Mouse (Mus musculus) heart, embryonic 13.5 days (tissue): ENCODE results near the gene 4930432M17Rik. TPM values are rescaled to one million over a fixed set of nuclear protein-coding genes. Genes with fewer than 3 reads are reported as not detected.
A peak's percentile ranks its signal among the peaks of the same experiment; 100 is the strongest.

ENCODE experiments used
- ATAC-seq: fragments of 200-750 bp; cut with Nextera tagmentation; 2 replicates; pipeline ENCODE4 v1.8.0; 2017; ENCODE audit warnings: moderate TSS enrichment; ENCODE audit not compliant: insufficient number of reproducible peaks, low FRiP score, low TSS enrichment; ENCODE audit errors: extremely low read depth
- H3K27ac ChIP-seq: fragments of 300-500 bp; sonication (generic); replicated peaks from 2 replicates; pipeline ENCODE4 v1.5.1; 2015; ENCODE audit warnings: moderate library complexity, mild to moderate bottlenecking, inconsistent platforms
- H3K27me3 ChIP-seq: fragments of 300-500 bp; sonication (generic); replicated peaks from 2 replicates; pipeline ENCODE4 v1.6.1; 2015; ENCODE audit warnings: mild to moderate bottlenecking, inconsistent platforms
- H3K36me3 ChIP-seq: fragments of 300-500 bp; sonication (generic); 2 replicates; pipeline ENCODE4 v1.6.1; 2015; ENCODE audit warnings: mild to moderate bottlenecking, inconsistent platforms
- H3K4me1 ChIP-seq: fragments of 300-500 bp; sonication (generic); 2 replicates; pipeline ENCODE4 v1.6.1; 2015; ENCODE audit warnings: inconsistent platforms
- H3K4me2 ChIP-seq: fragments of 300-500 bp; sonication (generic); 2 replicates; pipeline ENCODE4 v1.6.1; 2015; ENCODE audit warnings: inconsistent platforms, mild to moderate bottlenecking, moderate library complexity
- H3K4me3 ChIP-seq: fragments of 300-500 bp; sonication (generic); 2 replicates; pipeline ENCODE4 v1.5.1; 2015; ENCODE audit warnings: moderate library complexity, mild to moderate bottlenecking, inconsistent platforms
- H3K9ac ChIP-seq: fragments of 300-500 bp; sonication (generic); 2 replicates; pipeline ENCODE4 v1.6.1; 2015; ENCODE audit warnings: inconsistent platforms, mild to moderate bottlenecking, moderate library complexity
- H3K9me3 ChIP-seq: fragments of 300-500 bp; sonication (generic); 2 replicates; pipeline ENCODE4 v1.6.1; 2016; ENCODE audit warnings: inconsistent platforms
- WGBS: fragments of 180-500 bp; shearing (Covaris S2); methylation state at CpG from one replicate; pipeline ENCODE4 v1.1.7; 2015; ENCODE audit warnings: mixed read lengths; 5-methylcytosine and 5-hydroxymethylcytosine counted together
- polyA plus RNA-seq: library from polyadenylated mRNA; unstranded; fragments of >200 nt; fragmentation: Nextera tagmentation; extraction: Ambion mirVana; gene quantifications from 2 replicates; pipeline ENCODE4 v1.2.1, GENCODE M21; 2015

Gene 4930432M17Rik
- polyA plus RNA-seq, 1 experiment from 2014 or later = not detected

DNA sequence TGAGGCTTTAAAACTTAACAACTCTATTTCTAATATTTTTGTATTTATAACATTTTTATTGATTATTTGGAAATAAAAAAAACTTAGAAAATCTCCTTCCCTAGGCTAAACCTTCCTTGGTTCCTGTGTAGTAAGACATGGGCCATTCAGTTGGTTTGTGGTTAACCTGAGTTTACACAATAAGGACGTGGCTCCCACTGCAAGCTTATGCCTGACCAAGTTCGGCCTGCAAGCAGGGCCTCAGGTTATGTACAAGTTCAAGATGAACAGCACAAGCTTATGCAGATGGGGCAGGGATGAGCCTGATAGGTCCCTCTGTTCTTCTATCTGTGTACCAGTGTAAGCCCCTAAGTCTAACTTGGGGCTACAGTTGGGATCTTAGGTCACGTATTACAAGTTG is 19.1 kb downstream of the 4930432M17Rik start:
- WGBS = 82% methylated on average over 3 of the region's 3 CpGs
- Histone ChIP-seq H3K27me3 (no peaks in the 10 kb centered on the region; the same call in 1 of the 2 replicates), H3K36me3 (no peaks in the 10 kb centered on the region)

DNA sequence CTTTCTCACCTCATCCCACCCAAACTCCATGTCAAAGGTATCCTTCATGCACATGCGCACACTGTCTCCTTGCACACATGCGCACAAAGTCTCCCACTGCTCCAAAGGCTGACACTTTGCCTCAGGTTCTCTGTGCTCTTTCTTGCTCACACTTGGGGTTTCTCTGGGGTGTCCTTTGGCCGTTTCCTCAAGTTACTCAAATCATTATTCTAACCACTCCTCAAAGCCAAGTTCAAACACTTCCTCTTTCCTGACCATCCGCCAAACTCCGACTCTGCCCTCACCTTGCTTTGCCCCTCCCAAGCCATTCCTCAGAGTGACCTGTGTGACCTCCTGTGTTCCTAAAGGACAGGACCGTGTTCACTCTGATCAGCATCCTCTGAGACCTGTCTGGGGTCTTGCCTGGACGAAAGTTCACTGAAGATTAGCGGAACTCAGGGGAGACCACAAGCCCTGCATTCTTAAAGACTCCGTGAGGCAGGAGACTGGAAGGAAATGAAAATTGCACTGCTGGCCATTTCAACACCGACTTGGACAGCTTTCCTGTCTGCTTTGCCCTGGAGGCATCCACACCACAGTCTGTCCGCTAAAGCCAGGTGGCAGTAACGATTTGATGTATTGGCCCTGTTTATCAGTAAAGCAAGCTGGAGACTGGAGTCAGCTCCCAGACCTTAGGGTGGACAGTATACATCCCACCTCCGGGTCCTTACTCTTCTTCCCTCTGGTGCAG is 22.6 kb downstream of the 4930432M17Rik start:
- no peaks in the 10 kb centered on the region for H3K4me1 ChIP-seq
- no peak for ATAC-seq
- H3K36me3 ChIP-seq = no peaks in the 10 kb centered on the region
- H3K9me3 ChIP-seq = no peaks in the 10 kb centered on the region
- no peak overlapping the region for H3K4me2 ChIP-seq
- no peak overlapping the region for H3K9ac ChIP-seq
- WGBS = 65% methylated on average over 13 of the region's 13 CpGs
- no peaks in the 10 kb centered on the region; the same call in 1 of the 2 replicates for H3K27me3 ChIP-seq
- H3K27ac ChIP-seq = no peak overlapping the region
- H3K4me3 ChIP-seq = no peak overlapping the region

More for the DNA sequence above, 19.1 kb downstream of the 4930432M17Rik start:
- Histone ChIP-seq H3K9me3 (no peaks in the 10 kb centered on the region), H3K4me2 (no peak overlapping the region), H3K9ac (no peak overlapping the region), H3K4me3 (no peak overlapping the region), H3K27ac (no peak overlapping the region), H3K4me1 (peaks cover 7% of the 10 kb centered on the region)
- no peak for ATAC-seq

GRCm38 (mm10) chr3:121693746-121694145 is 23.2 kb downstream of the 4930432M17Rik start:
- Histone ChIP-seq H3K36me3 (no peaks in the 10 kb centered on the region), H3K27me3 (no peaks in the 10 kb centered on the region; the same call in 1 of the 2 replicates), H3K9me3 (no peaks in the 10 kb centered on the region), H3K4me3 (no peak overlapping the region), H3K4me2 (no peak overlapping the region), H3K9ac (no peak overlapping the region), H3K4me1 (no peaks in the 10 kb centered on the region), H3K27ac (no peak overlapping the region)
- no peak for ATAC-seq
- 71% methylated on average over 5 of the region's 5 CpGs for WGBS

GRCm38 (mm10) chr3:121697169-121697568 is 26.6 kb downstream of the 4930432M17Rik start:
- Histone ChIP-seq H3K36me3 (no peaks in the 10 kb centered on the region), H3K9ac (no peak overlapping the region), H3K4me2 (no peak overlapping the region), H3K9me3 (no peaks in the 10 kb centered on the region), H3K27me3 (no peaks in the 10 kb centered on the region; the same call in 1 of the 2 replicates), H3K4me3 (no peak overlapping the region), H3K4me1 (peaks cover 14% of the 10 kb centered on the region), H3K27ac (no peak overlapping the region)
- WGBS = 73% methylated on average over 7 of the region's 7 CpGs
- no peak for ATAC-seq

- H3K36me3 ChIP-seq = no peaks in the 10 kb centered on the region
- H3K27me3 ChIP-seq = no peaks in the 10 kb centered on the region
- H3K4me2 ChIP-seq = no peak overlapping the region
- H3K4me3 ChIP-seq = no peak overlapping the region
- no peak overlapping the region for H3K27ac ChIP-seq
- peaks cover 14% of the 10 kb centered on the region for H3K4me1 ChIP-seq
- H3K9ac ChIP-seq = no peak overlapping the region
- ATAC-seq = no peak
- WGBS = 75% methylated on average over 4 of the region's 4 CpGs
- no peaks in the 10 kb centered on the region for H3K9me3 ChIP-seq
These were observed 28.8 kb downstream of the 4930432M17Rik start for GRCm38 (mm10) chr3:121699401-121699800.

- Histone ChIP-seq H3K9me3 (no peaks in the 10 kb centered on the region), H3K9ac (no peak overlapping the region), H3K27me3 (no peaks in the 10 kb centered on the region), H3K27ac (no peak overlapping the region), H3K4me3 (no peak overlapping the region), H3K4me1 (peaks cover 14% of the 10 kb centered on the region), H3K4me2 (peak overlapping the region; percentile 44; the same call in 1 of the 2 replicates), H3K36me3 (no peaks in the 10 kb centered on the region)
- WGBS = 86% methylated on average over 4 of the region's 4 CpGs
- ATAC-seq = no peak
These were observed 29.3 kb downstream of the 4930432M17Rik start for GRCm38 (mm10) chr3:121699849-121700248.

DNA sequence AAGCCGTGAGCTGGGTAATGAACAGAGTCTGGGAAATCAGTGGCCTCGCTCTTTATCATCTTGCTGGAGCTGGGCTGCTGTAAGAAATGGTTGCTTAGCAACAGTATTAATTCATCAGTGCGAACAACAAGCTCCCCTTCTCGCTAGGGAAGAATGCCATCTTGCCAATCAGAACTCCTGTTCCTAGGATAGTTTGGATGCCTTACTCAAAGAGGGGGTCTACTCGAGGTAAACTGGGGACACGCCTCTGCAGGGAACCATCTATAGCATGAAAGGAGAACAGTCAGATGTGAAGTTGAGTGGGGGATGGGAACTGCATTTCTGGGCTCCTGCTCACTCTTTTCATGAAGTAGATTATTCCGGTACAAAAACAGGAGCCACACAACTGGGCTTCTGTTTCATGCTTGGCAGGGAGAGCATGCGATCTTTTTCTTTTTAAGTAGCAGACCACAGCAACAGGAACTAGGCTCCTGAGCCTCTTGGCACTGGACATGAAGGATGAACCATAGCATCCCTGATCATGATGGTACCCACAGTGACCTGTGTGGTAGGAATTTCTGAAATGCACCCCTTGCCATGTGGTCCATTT is 29.9 kb downstream of the 4930432M17Rik start:
- ATAC-seq = no peak

DNA sequence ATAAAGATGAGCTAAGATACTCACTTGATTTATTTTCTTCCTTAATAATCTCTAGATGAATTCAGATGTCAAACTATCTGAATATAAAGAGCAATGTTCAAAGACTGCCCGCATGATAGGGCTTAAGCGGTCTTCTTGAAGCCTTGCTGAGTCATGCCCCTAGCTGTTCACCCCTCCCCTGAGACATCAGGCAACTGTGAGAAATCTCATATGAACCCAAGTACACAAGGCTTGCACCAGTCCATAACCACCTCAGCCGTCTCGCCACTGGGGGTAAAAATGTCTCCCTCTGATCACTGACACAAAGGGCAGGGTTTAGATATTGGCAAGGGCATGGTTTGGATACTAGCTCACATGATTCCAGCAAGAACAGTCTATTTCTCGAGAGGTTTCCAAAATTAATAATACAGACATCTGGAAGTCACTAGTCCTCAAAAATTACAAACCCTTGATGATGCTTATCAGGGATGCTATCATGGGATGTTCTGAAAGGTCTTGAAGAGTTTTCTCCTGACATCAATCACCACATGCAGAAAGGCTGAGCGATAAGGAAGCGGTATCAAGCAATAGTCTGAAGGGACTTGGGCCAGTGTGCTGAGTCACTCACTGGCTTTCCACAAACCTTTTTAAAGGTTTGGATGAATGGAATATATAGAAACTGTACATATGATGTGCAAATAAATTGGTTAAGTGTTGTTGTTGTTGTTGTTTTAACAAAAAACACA is 32.8 kb downstream of the 4930432M17Rik start:
- H3K4me3 ChIP-seq = no peak overlapping the region
- WGBS = 67% methylated on average over 7 of the region's 7 CpGs
- no peaks in the 10 kb centered on the region for H3K27me3 ChIP-seq
- no peak for ATAC-seq
- H3K27ac ChIP-seq = no peak overlapping the region
- no peak overlapping the region for H3K9ac ChIP-seq
- peaks cover 27% of the 10 kb centered on the region for H3K4me1 ChIP-seq
- no peak overlapping the region for H3K4me2 ChIP-seq
- H3K9me3 ChIP-seq = no peaks in the 10 kb centered on the region
- no peaks in the 10 kb centered on the region for H3K36me3 ChIP-seq

More for the DNA sequence above, 29.9 kb downstream of the 4930432M17Rik start:
- Histone ChIP-seq H3K4me1 (peaks cover 14% of the 10 kb centered on the region), H3K36me3 (no peaks in the 10 kb centered on the region), H3K27me3 (no peaks in the 10 kb centered on the region), H3K4me3 (no peak overlapping the region), H3K4me2 (peak overlapping the region; percentile 44), H3K9me3 (no peaks in the 10 kb centered on the region), H3K27ac (peak overlapping the region; percentile 21; the same call in 1 of the 2 replicates), H3K9ac (no peak overlapping the region)
- WGBS = 31% methylated on average over 8 of the region's 8 CpGs

GRCm38 (mm10) chr3:121703880-121704243 is 33.3 kb downstream of the 4930432M17Rik start:
- ATAC-seq = no peak
- WGBS = 78% methylated on average over 3 of the region's 3 CpGs
- no peaks in the 10 kb centered on the region for H3K27me3 ChIP-seq
- no peak overlapping the region for H3K9ac ChIP-seq
- peaks cover 27% of the 10 kb centered on the region for H3K4me1 ChIP-seq
- no peaks in the 10 kb centered on the region for H3K36me3 ChIP-seq
- no peak overlapping the region for H3K4me3 ChIP-seq
- H3K27ac ChIP-seq = no peak overlapping the region
- H3K9me3 ChIP-seq = no peaks in the 10 kb centered on the region
- H3K4me2 ChIP-seq = no peak overlapping the region

DNA sequence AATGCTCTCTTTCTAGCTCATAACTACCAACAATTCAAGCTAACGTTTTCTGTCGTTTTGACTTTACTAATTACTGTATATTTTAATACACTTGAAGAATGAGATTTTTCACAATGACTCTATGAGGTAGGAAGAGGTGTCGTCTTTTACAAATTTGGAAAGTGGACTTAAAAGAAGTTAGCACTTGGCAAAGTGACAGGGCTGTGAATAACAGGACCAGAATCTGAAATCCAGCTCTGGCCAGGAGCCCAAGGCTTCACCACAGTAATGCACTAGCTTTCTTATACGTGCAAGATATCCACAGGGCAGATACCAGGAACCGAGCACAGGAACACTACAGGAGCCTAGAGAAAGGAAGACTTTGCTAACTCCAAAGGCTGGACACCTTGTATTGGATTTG is 35.5 kb downstream of the 4930432M17Rik start:
- Histone ChIP-seq H3K4me2 (no peak overlapping the region), H3K27me3 (no peaks in the 10 kb centered on the region), H3K4me1 (peaks cover 18% of the 10 kb centered on the region), H3K4me3 (no peak overlapping the region), H3K36me3 (no peaks in the 10 kb centered on the region), H3K27ac (0 out of 2 replicates have a peak overlapping the region, but pooled peaks have one; percentile 12), H3K9ac (no peak overlapping the region), H3K9me3 (no peaks in the 10 kb centered on the region)
- no peak for ATAC-seq
- WGBS = 56% methylated on average over 5 of the region's 5 CpGs

DNA sequence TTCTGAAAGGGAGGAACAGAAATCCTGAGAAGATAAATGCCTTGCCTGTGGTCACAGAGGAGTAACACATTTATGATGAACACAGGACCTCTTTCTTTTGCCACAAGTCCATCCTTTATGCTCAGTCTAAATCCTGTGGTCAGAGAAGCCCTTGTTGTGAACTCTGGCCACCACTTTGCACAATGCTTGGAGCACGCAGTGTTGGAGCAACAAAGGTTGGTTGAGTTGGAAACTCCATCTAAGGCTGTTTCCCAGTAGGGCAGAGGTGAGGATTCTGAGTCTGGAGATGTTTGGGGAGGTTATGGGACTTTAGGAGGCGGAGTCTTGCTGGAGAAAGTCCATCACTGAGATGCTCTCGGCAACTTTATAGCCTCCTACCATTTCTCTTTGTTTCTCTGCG is 36.5 kb downstream of the 4930432M17Rik start:
- no peaks in the 10 kb centered on the region for H3K27me3 ChIP-seq
- H3K27ac ChIP-seq = no peak overlapping the region
- WGBS = 87% methylated on average over 4 of the region's 4 CpGs
- no peak for ATAC-seq
- no peaks in the 10 kb centered on the region for H3K36me3 ChIP-seq
- no peak overlapping the region for H3K9ac ChIP-seq
- H3K9me3 ChIP-seq = no peaks in the 10 kb centered on the region
- no peak overlapping the region for H3K4me3 ChIP-seq
- peaks cover 23% of the 10 kb centered on the region for H3K4me1 ChIP-seq
- no peak overlapping the region for H3K4me2 ChIP-seq
